Mouse (Mus musculus) embryonic facial prominence, embryonic 11.5 days (tissue): ENCODE measurements around the gene Cant1. TPM values are rescaled to one million over a fixed set of nuclear protein-coding genes. Genes with fewer than 3 reads are reported as not detected.

Source experiments
- ATAC-seq: fragments of 200-750 bp; cut with Nextera tagmentation; replicated peaks from 2 replicates; pipeline ENCODE4 v1.8.0; 2017; ENCODE audit warnings: low read depth; ENCODE audit not compliant: insufficient number of reproducible peaks, low FRiP score, low TSS enrichment
- DNase-seq: peaks from one replicate; pipeline ENCODE4 v3.0.0-alpha.2; 2015; ENCODE audit warnings: low spot score
- H3K27ac ChIP-seq: fragments of 300-500 bp; sonication (generic); replicated peaks from 2 replicates; pipeline ENCODE4 v1.5.1; 2014; ENCODE audit warnings: mild to moderate bottlenecking, low read depth, low read length, control low read depth
- H3K27me3 ChIP-seq: fragments of 300-500 bp; sonication (generic); 2 replicates; pipeline ENCODE4 v1.6.1; 2014; ENCODE audit warnings: mild to moderate bottlenecking, low read length, moderate library complexity, mixed read lengths; ENCODE audit not compliant: control insufficient read depth, insufficient read depth
- H3K36me3 ChIP-seq: fragments of 300-500 bp; sonication (generic); replicated peaks from 2 replicates; pipeline ENCODE4 v1.6.1; 2014; ENCODE audit warnings: low read depth, mild to moderate bottlenecking, low read length, moderate library complexity, mixed read lengths; ENCODE audit not compliant: control insufficient read depth, insufficient read depth
- H3K4me1 ChIP-seq: fragments of 300-500 bp; sonication (generic); 2 replicates; pipeline ENCODE4 v1.6.1; 2014; ENCODE audit warnings: low read length, mixed read lengths; ENCODE audit not compliant: control insufficient read depth, insufficient read depth
- H3K4me2 ChIP-seq: fragments of 300-500 bp; sonication (generic); 2 replicates; pipeline ENCODE4 v1.6.1; 2014; ENCODE audit warnings: low read depth, mild to moderate bottlenecking, control low read depth, low read length, moderate library complexity
- H3K4me3 ChIP-seq: fragments of 300-500 bp; sonication (generic); 2 replicates; pipeline ENCODE4 v1.5.1; 2014; ENCODE audit warnings: low read depth, low read length, control low read depth
- H3K9ac ChIP-seq: fragments of 300-500 bp; sonication (generic); replicated peaks from 2 replicates; pipeline ENCODE4 v1.6.1; 2014; ENCODE audit warnings: mild to moderate bottlenecking, control low read depth, low read length
- H3K9me3 ChIP-seq: fragments of 300-500 bp; sonication (generic); replicated peaks from 2 replicates; pipeline ENCODE4 v1.6.1; 2016; ENCODE audit warnings: mild to moderate bottlenecking, low read length, inconsistent platforms, mixed read lengths; ENCODE audit not compliant: control insufficient read depth
- WGBS: fragments of 180-500 bp; shearing (Covaris S2); extraction: QIAGEN DNeasy Blood & Tissue Kit; methylation state at CpG from one replicate; pipeline ENCODE4 v1.1.7; 2014; 5-methylcytosine and 5-hydroxymethylcytosine counted together
- polyA plus RNA-seq: library from polyadenylated mRNA; unstranded; fragments of >200 nt; fragmentation: Nextera tagmentation; extraction: Ambion mirVana; gene quantifications from 2 replicates; pipeline ENCODE4 v1.2.1, GENCODE M21; 2014

The Cant1 gene
- polyA plus RNA-seq, 1 experiment from 2014 or later: 19.5 TPM

DNA sequence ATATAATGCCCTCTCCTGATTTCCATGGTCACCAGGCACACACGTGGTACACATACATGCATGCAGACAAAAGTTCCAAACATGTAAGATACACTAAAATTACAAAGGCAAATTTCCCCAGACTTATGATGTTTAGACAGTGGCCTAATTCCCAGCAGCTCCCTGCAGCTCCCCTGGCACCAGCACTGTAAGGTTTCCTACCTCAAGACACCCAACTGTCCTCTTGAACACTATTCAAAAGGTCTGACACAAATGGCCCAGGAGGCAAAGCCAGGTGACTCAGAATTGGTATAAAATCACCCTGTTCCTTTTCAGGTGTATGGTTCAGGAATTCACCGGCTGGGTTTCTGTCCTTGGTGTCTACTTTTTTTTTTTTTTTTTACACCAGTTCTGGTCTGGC, 15.7 kb downstream of the Cant1 start:
- Histone ChIP-seq H3K27me3 (no peaks in the 10 kb centered on the region), H3K4me2 (no peak overlapping the region), H3K4me1 (no peaks in the 10 kb centered on the region; the same call in 1 of the 2 replicates), H3K36me3 (no peaks in the 10 kb centered on the region; the same call in 1 of the 2 replicates), H3K27ac (no peak overlapping the region), H3K4me3 (no peak overlapping the region), H3K9me3 (no peaks in the 10 kb centered on the region), H3K9ac (no peak overlapping the region)
- DNase-seq (no peak), ATAC-seq (no peak)
- 89% methylated on average over 2 of the region's 2 CpGs for WGBS

DNA sequence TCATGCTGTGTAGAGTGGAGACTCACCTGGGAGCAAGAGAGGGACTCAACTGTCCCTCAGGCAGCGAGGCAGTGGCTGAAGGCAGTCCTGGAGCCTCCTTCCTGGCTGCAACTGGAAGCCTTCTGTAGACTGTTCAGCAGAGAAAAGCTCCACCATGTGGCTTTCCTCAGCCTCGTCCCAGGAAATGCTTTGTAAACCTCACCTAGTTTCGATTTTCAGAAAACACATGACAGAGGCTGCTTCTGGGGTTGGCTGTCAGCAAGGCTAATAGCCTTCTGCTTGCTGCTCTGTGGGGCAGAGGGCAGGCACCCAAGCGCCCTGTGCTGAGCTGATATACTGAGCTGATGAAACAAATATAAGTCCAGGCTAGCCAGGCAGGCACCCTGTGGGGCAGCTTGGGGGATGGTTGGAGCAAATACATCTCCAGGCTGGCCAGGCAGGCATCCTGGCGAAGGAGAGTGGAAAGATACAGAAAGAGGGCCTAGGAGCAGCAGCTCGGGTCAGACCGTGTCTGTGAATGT, 17.1 kb downstream of the Cant1 start, which contains the start of gene Lgals3bp:
Gene Lgals3bp (minus strand): TSS at position 333 of the 521 bp plus-strand sequence.
- Histone ChIP-seq H3K9me3 (no peaks in the 10 kb centered on the region), H3K4me2 (no peak within 1 kb of the TSS), H3K27ac (no peak within 1 kb of the TSS), H3K9ac (no peak within 1 kb of the TSS; the same call in 1 of the 2 replicates), H3K27me3 (no peaks in the 10 kb centered on the region), H3K36me3 (no peaks in the 10 kb centered on the region), H3K4me1 (no peaks in the 10 kb centered on the region; the same call in 1 of the 2 replicates), H3K4me3 (no peak within 1 kb of the TSS)
- DNase-seq (peak; percentile 48), ATAC-seq (0 out of 2 replicates have a peak, but pooled peaks have one; percentile 25)
- 45% methylated on average over 7 of the region's 7 CpGs for WGBS

DNA sequence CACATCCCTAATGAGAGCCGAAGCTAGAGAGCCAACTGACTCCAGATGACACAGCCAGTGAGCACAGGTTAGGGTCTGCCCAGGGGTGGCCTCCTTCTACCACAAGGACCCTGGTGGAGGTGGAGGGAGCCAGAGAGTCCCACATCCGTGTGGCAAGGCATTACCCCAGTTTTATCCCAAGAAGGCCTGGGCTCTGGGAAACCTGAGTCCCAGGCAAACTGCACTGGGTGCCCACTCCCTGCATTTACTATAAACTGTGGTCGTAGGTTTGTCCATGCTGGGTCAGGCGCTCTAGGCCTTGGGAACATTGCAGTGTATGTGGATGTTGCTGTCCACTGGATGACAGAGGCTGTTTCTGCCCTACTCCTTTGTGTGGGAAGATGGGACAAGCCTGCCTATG, 17.7 kb downstream of the Cant1 start:
- no peaks in the 10 kb centered on the region for H3K27me3 ChIP-seq
- no peak overlapping the region for H3K9ac ChIP-seq
- H3K27ac ChIP-seq: no peak overlapping the region
- H3K9me3 ChIP-seq: no peaks in the 10 kb centered on the region
- no peak overlapping the region for H3K4me3 ChIP-seq
- no peak for DNase-seq
- H3K4me2 ChIP-seq: no peak overlapping the region
- 85% methylated on average over 4 of the region's 4 CpGs for WGBS
- no peaks in the 10 kb centered on the region; the same call in 1 of the 2 replicates for H3K4me1 ChIP-seq
- ATAC-seq: no peak
- H3K36me3 ChIP-seq: no peaks in the 10 kb centered on the region

DNA sequence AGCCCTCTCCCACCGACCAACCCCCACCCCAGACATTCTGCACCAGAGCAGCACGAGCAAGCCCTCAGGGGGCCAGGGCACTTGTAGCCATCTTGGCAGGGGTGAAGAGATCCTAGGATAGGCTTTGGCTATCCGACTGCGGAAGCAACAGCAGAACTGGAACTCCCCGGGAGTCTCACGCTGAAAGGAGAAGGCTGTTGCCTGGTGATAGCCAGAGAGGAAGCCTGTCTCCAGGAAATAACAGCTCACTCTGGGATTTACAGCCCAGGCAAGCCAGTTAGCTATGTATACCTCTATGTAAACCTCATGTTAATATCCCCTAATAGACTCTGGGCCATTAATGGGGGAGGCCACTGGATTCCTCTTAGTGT, 18.3 kb downstream of the Cant1 start:
- Histone ChIP-seq H3K27ac (no peak overlapping the region; the same call in 1 of the 2 replicates), H3K4me3 (no peak overlapping the region), H3K36me3 (no peaks in the 10 kb centered on the region), H3K9me3 (no peaks in the 10 kb centered on the region), H3K4me1 (no peaks in the 10 kb centered on the region; the same call in 1 of the 2 replicates), H3K4me2 (no peak overlapping the region), H3K9ac (no peak overlapping the region), H3K27me3 (no peaks in the 10 kb centered on the region)
- no peak for ATAC-seq
- DNase-seq: no peak
- 38% methylated on average over 6 of the region's 6 CpGs for WGBS

DNA sequence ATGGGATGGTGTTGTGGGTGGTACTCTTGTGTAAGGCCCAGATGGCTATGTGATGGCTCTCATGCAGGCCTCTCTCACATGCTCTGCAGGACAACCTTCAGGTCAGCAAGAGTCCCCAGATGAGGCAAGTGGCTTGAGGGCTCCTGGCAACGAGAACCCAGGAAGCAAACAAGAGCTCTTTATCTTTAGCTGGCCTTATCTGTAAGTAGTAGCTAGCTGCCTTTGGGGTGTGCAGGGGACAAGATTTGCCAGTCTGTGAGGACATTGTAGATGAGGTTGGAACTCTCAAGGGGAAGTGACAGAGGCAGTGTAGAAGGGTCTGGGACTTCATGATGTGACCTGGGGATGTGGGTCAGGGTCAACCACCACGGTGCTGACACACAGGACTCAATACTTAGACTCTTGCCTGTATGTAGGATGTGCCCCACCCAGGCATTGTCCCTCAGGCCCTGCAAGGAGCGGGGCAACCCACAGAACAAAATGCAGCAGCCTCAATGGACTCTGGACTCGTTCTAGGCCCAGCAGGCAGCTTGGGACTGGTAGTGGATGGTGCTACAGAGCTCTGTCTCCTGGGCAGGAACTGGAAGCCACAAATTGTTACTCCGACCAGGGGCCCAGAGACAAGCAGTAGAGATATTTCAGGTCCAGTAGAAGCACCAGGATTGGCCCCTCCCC, 18.9 kb downstream of the Cant1 start:
- Histone ChIP-seq H3K4me1 (no peaks in the 10 kb centered on the region; the same call in 1 of the 2 replicates), H3K27ac (no peak overlapping the region; the same call in 1 of the 2 replicates), H3K4me2 (no peak overlapping the region), H3K36me3 (no peaks in the 10 kb centered on the region), H3K9ac (no peak overlapping the region), H3K9me3 (no peaks in the 10 kb centered on the region), H3K4me3 (no peak overlapping the region), H3K27me3 (no peaks in the 10 kb centered on the region)
- 67% methylated on average over 5 of the region's 5 CpGs for WGBS
- DNase-seq (no peak), ATAC-seq (no peak)

DNA sequence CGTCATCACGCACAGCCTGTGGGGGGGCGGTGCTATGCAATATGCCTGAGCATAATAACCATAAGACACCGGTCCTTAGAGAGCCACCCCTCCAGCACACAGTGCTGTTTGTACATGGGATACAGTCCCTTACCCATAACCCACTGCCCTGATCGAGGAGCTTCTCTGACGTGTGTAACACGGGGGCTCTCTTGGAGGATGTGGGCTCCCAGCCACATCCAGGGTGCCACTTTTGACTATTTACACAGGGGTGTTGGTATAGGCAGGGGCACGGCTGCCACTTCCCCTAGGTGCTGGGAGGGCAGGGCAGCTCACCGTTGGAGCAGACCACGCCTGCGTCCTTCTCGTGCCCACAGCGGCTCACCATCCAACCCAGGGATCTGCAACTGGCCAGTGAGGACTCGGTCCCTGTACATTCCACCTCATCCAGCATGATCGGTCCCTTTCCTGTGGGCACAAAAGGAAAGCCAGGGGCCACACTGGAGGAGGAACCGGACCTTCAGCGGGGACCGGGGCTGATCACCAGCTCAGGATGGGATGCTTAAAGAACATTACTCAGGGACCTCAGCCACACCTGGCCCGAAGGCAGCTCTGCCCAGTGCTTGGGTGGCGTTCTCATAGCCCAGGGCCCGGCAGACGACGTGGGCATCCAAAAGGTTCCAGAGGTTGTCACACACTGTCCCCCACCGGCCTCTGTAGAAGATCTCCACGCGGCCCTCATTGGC, 20.9 kb downstream of the Cant1 start:
- DNase-seq (no peak), ATAC-seq (no peak)
- no peak overlapping the region for H3K4me3 ChIP-seq
- WGBS: 91% methylated on average over 26 of the region's 26 CpGs
- no peaks in the 10 kb centered on the region for H3K9me3 ChIP-seq
- no peak overlapping the region for H3K4me2 ChIP-seq
- H3K27me3 ChIP-seq: no peaks in the 10 kb centered on the region
- no peaks in the 10 kb centered on the region; the same call in 1 of the 2 replicates for H3K4me1 ChIP-seq
- H3K9ac ChIP-seq: no peak overlapping the region
- no peak overlapping the region for H3K27ac ChIP-seq
- H3K36me3 ChIP-seq: no peaks in the 10 kb centered on the region

DNA sequence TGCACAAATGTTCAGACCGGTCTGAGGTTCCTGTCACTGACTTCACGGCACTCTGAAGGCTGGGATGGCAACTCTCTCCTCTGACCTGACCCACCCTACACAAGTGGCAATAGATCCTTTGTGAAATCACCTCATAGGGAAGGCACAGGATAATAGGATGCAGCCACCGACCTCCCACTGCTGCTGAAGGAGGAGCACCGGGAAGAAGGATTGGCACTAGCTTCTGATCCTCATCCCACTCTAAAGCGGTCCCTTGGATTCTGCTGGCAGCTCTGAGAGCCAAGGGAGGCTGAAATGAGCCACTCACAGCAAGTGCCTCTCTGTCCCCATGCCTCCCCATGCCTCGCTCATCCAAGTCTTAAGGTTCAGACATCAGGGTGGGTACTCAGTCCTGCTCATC, 24.3 kb downstream of the Cant1 start:
- H3K4me1 ChIP-seq: no peaks in the 10 kb centered on the region
- ATAC-seq: no peak
- WGBS: 63% methylated on average over 6 of the region's 6 CpGs
- H3K27ac ChIP-seq: no peak overlapping the region
- H3K4me3 ChIP-seq: no peak overlapping the region
- H3K36me3 ChIP-seq: no peaks in the 10 kb centered on the region
- no peak overlapping the region for H3K9ac ChIP-seq
- H3K9me3 ChIP-seq: no peaks in the 10 kb centered on the region
- no peak overlapping the region for H3K4me2 ChIP-seq
- no peaks in the 10 kb centered on the region for H3K27me3 ChIP-seq
- no peak for DNase-seq

DNA sequence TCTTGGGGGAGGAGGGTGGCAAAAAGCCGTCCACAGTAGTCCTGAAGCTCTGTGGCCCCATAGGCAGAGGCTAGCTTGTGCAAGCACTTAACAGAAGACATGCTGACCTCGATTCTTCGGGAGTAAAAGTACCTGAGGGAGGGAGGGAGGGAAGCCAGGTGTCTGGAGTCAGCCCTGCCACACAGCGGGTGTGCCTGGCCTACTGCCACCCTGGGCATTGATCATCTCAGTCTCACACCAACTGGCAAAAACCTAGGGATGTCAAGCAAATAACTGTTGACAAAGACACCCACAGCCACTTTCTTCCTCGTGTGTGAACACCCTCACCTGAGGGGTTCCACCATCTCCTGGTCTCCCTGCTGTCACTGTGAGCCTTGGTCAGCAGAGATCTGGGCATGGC, 24.9 kb downstream of the Cant1 start:
- no peak for DNase-seq
- no peaks in the 10 kb centered on the region for H3K4me1 ChIP-seq
- H3K4me2 ChIP-seq: no peak overlapping the region
- no peak overlapping the region for H3K9ac ChIP-seq
- H3K4me3 ChIP-seq: no peak overlapping the region
- no peaks in the 10 kb centered on the region for H3K36me3 ChIP-seq
- H3K27ac ChIP-seq: no peak overlapping the region
- no peaks in the 10 kb centered on the region for H3K9me3 ChIP-seq
- no peak for ATAC-seq
- H3K27me3 ChIP-seq: no peaks in the 10 kb centered on the region
- 62% methylated on average over 5 of the region's 5 CpGs for WGBS
